Mouse (Mus musculus): ENCODE results near the gene Rps28.

Rps28 gene

GRCm38 (mm10) chr17:33771617-33772016 lies 52.7 kb downstream of the Rps28 start:
- DNase-seq = no peak
